Mouse (Mus musculus) subcutaneous adipose tissue, adult 2 months (tissue): Measurements from ENCODE around the gene Uxt. TPM values are rescaled to one million over a fixed set of nuclear protein-coding genes. Genes with fewer than 3 reads are reported as not detected.

Source experiments
- polyA plus RNA-seq: library from polyadenylated mRNA; depleted of rRNA; stranded (reverse); fragments of >200 nt; gene quantifications from 2 replicates; pipeline ENCODE4 v1.2.3, GENCODE M21; 2012; ENCODE audit warnings: low replicate concordance; rRNA removed

The Uxt gene
- 20.8 and 24.5 TPM in 2 replicates for polyA plus RNA-seq

DNA sequence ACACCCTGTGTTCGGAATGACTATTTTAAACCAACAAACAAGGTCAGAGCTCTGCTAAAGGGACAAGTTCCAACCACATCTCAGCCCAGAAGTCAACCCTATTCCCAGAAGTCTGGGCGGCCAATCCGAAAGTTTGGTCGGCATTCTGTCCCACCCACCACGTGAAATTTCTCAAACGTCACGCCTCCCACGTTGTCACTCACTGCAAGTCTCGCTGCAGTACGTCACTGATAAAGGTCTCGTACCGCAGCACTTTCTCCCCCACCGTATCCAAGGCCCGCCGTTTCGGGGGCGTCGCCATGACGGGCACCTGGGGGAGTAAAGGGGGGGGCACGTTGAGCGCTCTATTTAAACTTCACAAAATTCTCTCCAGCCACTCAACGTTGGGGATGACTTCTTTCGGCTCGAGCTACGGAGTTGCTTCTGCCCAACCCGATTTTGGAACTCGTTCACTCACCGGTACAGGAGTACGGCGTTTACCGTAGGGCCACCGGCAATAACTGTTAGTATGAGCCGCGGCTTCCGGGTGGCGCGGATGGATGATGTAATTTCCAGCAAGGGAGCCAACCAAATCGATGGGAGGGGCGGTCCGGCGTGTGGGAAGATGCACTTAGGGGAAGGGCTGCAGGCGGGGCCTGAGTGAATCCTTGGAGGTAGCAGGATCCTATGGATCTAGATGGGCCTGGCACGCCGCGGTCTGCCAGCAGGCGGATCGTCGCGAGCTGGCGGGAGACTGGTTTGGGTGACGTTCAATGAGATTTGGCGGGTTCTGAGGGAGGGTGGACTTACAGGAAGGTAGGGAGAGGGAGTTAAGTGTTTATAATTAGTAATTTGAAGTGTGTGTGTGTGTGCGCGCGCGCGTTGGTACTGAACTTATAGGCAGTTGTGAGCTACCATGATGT, at the start of gene Uxt:
TSS of gene Uxt (minus strand) at position 541 of the 902 bp plus-strand sequence.

DNA sequence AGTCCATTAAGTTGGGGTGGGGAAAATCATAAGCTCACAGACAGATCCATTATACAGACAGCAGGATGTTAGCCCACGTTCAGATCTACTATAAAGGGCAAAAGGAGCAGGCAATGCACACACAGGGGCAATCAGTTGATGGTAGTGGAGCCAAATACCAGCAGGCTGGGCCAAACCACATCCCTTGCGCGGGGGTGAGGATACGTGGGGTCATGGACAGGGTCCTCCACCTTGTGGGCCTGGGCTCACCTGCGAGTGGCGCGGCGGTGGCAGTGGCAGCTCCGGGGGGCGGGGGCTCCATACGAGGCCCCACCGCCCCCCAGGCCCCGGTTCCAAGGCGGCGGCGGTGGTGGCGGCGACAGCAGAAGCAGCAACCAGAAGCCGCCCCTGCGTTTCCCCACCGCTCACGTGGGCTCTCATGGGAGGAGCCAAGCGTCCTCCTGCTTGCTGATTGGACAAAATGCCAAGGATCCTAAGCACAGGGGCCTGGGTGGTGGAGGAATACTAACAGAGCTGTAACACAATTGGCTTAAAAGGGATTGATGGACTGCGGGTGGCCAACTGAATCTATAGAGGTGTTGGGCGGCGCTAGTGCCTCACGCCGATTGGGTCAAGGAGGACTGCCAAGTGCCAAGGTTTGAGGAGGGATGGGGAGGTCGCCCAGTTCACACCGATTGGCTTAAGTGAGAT, 11.5 kb downstream of the Uxt start, which contains the start of gene Elk1:
TSS of gene Elk1 (minus strand) at position 418 of the 690 bp plus-strand sequence.

DNA sequence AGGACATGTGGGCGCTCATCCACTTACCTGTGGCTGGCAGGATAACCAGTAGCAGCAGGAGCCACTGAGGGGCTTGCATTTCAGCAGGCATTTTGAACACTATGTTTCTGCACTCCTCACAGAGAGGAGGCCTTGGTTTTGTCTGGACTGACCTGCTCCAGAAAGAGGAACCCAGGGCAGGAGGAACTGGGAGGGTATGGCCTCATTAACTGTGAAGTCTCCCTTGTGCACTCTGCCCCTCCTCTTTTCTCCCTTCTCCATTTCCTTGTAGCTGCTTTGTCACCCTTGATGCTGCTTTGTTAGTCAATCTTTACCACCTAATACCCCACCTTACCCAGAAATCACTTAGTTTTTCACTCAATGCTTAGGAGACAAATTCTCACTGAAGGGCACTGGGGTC, 30.5 kb downstream of the Uxt start, which contains the start of gene Cfp:
TSS of gene Cfp (minus strand) at position 192 of the 400 bp plus-strand sequence.

DNA sequence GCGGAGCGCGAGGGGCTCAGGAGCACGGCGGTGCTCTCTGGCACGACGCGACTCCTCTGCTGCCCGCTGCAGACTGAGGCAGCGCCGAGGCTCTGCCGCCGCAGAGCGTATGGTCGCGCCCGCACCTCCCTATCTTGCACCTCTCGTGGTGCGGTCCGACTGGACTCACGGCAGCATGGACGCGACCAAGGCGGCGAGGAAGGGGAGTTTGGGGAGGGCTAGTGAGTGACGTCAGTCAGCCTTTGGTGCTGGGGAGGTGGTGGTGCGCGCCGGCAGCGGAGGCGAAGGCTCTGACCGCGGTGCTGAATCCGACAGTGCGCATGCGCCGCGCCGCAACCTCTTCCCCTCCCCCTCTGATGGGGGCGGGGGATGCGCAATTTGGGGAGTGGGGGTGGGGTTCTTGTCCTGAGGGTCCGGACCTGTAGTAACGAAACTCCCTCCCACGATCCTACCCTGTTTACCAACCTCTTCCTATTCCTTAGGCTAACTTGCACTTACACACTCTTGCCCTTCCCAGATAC, 40.9 kb downstream of the Uxt start, which contains the start of gene Syn1:
TSS of gene Syn1 (minus strand) at position 161 of the 521 bp plus-strand sequence.

Other genes with a start within 250 kb of the Uxt start
- gene Araf, start 164.2 kb downstream of the Uxt start, polyA plus RNA-seq = 154 and 191 TPM in 2 replicates
- gene Timp1, start 91.9 kb downstream of the Uxt start, polyA plus RNA-seq = 11.9 and 29.4 TPM in 2 replicates
- 0.42 and 0.64 TPM in 2 replicates for gene Syn1, start 41.0 kb downstream of the Uxt start, polyA plus RNA-seq
- 39.5 and 44.0 TPM in 2 replicates for gene Cfp, start 30.5 kb downstream of the Uxt start, polyA plus RNA-seq
- gene Elk1, start 11.4 kb downstream of the Uxt start, polyA plus RNA-seq = 21.0 and 24.7 TPM in 2 replicates
- gene Zfp182, start 100.3 kb upstream of the Uxt start, polyA plus RNA-seq = 1.5 and 1.6 TPM in 2 replicates
- gene Spaca5, start 106.4 kb upstream of the Uxt start, polyA plus RNA-seq = not detected in 2 replicates
- 0.24 and 0.35 TPM in 2 replicates for gene Zfp300, start 127.5 kb upstream of the Uxt start, polyA plus RNA-seq
- not detected in 2 replicates for gene Ssxa1, start 153.8 kb upstream of the Uxt start, polyA plus RNA-seq
- gene Gm21876, start 213.6 kb upstream of the Uxt start, polyA plus RNA-seq = not detected in 2 replicates